Mouse (Mus musculus): Measurements from ENCODE around the gene Tnrc18. TPM values are rescaled to one million over a fixed set of nuclear protein-coding genes. Genes with fewer than 3 reads are reported as not detected.
A peak's percentile ranks its signal among the peaks of the same experiment; 100 is the strongest.

The Tnrc18 gene
- polyA plus RNA-seq, 1 experiment from 2014 or later: 47.4 TPM

GRCm38 (mm10) chr5:142707709-142708108 is 109.8 kb downstream of the Tnrc18 start:
- Histone ChIP-seq H3K9ac (replicated peaks; ENCODE audit: low read length) (no peak overlapping the region), H3K9me3 (ENCODE audit: control insufficient read depth, low read length) (no peaks in the 10 kb centered on the region), H3K4me2 (ENCODE audit: low read length) (no peak overlapping the region), H3K27ac (replicated peaks; ENCODE audit: low read depth, low read length) (no peak overlapping the region), H3K4me1 (ENCODE audit: control insufficient read depth, insufficient read depth, low read length) (peaks cover 15% of the 10 kb centered on the region), H3K4me3 (replicated peaks; ENCODE audit: low read depth, low read length) (no peak overlapping the region), H3K36me3 (ENCODE audit: control insufficient read depth, insufficient read depth, low read length) (peaks cover 53% of the 10 kb centered on the region), H3K27me3 (ENCODE audit: control insufficient read depth, insufficient read depth, low read length) (no peaks in the 10 kb centered on the region)
- DNase-seq (no peak), ATAC-seq (ENCODE audit: low FRiP score, low TSS enrichment) (no peak)
- WGBS: 93% methylated on average over 5 of the region's 5 CpGs

GRCm38 (mm10) chr5:142703569-142703968 is 113.9 kb downstream of the Tnrc18 start:
- peak overlapping the region; percentile 94 for H3K9ac ChIP-seq (replicated peaks; ENCODE audit: low read length)
- no peaks in the 10 kb centered on the region for H3K27me3 ChIP-seq (ENCODE audit: control insufficient read depth, insufficient read depth, low read length)
- H3K4me1 ChIP-seq (ENCODE audit: control insufficient read depth, insufficient read depth, low read length): peaks cover 15% of the 10 kb centered on the region
- H3K36me3 ChIP-seq (ENCODE audit: control insufficient read depth, insufficient read depth, low read length): peaks cover 18% of the 10 kb centered on the region
- DNase-seq (peak; percentile 67), ATAC-seq (ENCODE audit: low FRiP score, low TSS enrichment) (no peak)
- H3K27ac ChIP-seq (replicated peaks; ENCODE audit: low read depth, low read length): no peak overlapping the region
- no peaks in the 10 kb centered on the region for H3K9me3 ChIP-seq (ENCODE audit: control insufficient read depth, low read length)
- WGBS: 67% methylated on average over 10 of the region's 10 CpGs
- H3K4me3 ChIP-seq (replicated peaks; ENCODE audit: low read depth, low read length): peak overlapping the region; percentile 83
- H3K4me2 ChIP-seq (ENCODE audit: low read length): peak overlapping the region; percentile 90

DNA sequence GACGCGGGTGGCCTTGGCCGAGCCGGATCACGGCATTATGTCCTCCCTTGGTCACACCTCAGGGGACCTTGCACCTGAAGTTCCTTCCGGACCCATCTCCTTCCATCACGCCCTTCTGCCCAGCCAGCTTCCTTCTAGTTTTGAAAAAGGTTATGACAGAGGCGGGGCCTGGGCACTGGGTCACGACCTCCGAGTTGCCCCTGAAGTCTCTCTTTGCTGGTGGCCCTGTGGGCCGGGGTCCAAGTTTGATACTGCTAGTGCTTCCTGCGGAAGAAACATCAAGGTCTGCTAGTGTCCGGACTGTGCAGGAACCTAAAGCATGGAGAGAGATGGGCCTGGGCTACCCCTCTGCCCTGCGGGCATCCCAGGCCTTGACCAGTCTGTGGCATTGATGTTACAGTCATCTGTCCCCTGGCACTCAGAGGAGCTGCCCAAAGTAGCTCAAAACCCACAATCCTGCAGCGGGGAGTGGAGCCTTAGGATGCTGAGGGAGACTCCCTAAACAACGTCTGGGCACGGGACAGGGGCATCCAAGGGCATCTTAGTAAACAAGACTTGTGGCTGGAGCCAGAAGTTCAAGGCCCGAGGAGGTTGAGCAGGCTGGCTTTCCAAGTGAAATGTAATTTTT is 114.8 kb downstream of the Tnrc18 start:
- H3K9me3 ChIP-seq (ENCODE audit: control insufficient read depth, low read length): no peaks in the 10 kb centered on the region
- 19% methylated on average over 18 of the region's 18 CpGs for WGBS
- peak overlapping the region; percentile 94 for H3K9ac ChIP-seq (replicated peaks; ENCODE audit: low read length)
- H3K27me3 ChIP-seq (ENCODE audit: control insufficient read depth, insufficient read depth, low read length): no peaks in the 10 kb centered on the region
- ATAC-seq (ENCODE audit: low FRiP score, low TSS enrichment) (0 out of 2 replicates have a peak, but pooled peaks have one; percentile 7), DNase-seq (no peak)
- peaks cover 8% of the 10 kb centered on the region for H3K36me3 ChIP-seq (ENCODE audit: control insufficient read depth, insufficient read depth, low read length)
- H3K4me3 ChIP-seq (replicated peaks; ENCODE audit: low read depth, low read length): peak overlapping the region; percentile 83
- peak overlapping the region; percentile 90 for H3K4me2 ChIP-seq (ENCODE audit: low read length)
- peaks cover 15% of the 10 kb centered on the region for H3K4me1 ChIP-seq (ENCODE audit: control insufficient read depth, insufficient read depth, low read length)
- peak overlapping the region; percentile 64; the same call in 1 of the 2 replicates for H3K27ac ChIP-seq (replicated peaks; ENCODE audit: low read depth, low read length)

- DNase-seq (peak; percentile 90), ATAC-seq (ENCODE audit: low FRiP score, low TSS enrichment) (peak; percentile 82)
- Histone ChIP-seq H3K27ac (replicated peaks; ENCODE audit: low read depth, low read length) (peak overlapping the region; percentile 64; the same call in 1 of the 2 replicates), H3K9ac (replicated peaks; ENCODE audit: low read length) (peak overlapping the region; percentile 94), H3K4me1 (ENCODE audit: control insufficient read depth, insufficient read depth, low read length) (peaks cover 15% of the 10 kb centered on the region), H3K4me2 (ENCODE audit: low read length) (peak overlapping the region; percentile 90), H3K27me3 (ENCODE audit: control insufficient read depth, insufficient read depth, low read length) (no peaks in the 10 kb centered on the region), H3K9me3 (ENCODE audit: control insufficient read depth, low read length) (no peaks in the 10 kb centered on the region), H3K4me3 (replicated peaks; ENCODE audit: low read depth, low read length) (peak overlapping the region; percentile 83), H3K36me3 (ENCODE audit: control insufficient read depth, insufficient read depth, low read length) (peaks cover 8% of the 10 kb centered on the region; the same call in 1 of the 2 replicates)
- WGBS: under 1% methylated on average over 69 of the region's 72 CpGs
Observed at GRCm38 (mm10) chr5:142701651-142702510, 115.6 kb downstream of the Tnrc18 start.

DNA sequence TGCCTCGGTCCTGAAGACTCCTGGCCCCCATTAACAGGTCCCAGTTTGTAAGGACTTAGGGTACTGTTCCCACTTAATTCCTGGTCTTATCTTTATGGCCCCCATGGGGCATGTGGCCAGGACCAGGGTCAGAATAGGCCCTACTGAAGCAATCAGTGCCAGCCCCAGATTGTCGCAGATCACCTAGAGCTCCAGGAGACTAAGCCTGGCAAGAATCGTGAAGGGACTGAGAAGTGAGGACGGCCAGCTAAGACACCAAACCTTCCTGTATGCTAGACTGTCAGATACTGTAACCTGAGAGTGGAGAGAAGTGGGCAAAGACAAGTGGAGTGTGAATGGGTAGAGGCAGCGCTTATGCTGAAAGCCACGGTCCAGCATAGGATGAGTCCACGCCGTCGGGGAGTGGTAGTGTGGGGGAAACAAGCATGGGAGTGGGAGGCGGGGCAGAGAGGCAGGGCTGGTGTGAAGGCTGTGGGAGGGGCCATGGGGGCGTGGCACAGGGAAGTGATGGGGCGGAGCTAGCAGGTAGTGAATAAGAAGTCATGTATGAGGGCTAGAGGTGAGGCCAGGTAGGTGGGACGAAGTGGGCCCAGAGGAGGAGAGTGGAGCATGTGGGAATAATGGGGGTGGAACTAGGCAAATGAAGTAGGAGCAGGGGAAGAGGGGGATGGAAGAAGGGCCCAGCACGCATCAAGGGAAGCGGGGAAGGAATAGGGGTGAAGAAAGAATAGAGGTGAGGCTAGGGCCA is 116.4 kb downstream of the Tnrc18 start:
- ATAC-seq (ENCODE audit: low FRiP score, low TSS enrichment) (peak; percentile 3; the same call in 1 of the 2 replicates), DNase-seq (no peak)
- WGBS: 12% methylated on average over 15 of the region's 15 CpGs

DNA sequence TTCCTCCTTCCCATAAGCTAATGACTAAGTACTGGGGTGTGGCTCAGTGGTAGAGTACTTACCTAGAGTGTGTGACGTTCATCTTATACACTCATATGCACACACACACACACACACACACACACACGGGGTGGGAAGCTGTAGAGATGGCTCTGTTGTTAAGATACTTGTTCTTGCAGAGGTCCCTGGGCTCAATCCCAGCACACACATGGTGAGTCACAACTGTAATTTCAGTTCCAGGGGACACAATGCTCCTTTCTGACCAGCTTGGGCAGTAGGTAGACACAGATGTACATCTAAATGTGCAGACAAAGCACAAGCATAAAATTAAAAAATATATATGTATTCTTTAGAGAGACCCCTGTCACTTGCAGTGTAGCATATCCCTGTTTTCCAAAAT is 119.7 kb downstream of the Tnrc18 start:
- H3K27ac ChIP-seq (replicated peaks; ENCODE audit: low read depth, low read length): no peak overlapping the region
- no peaks in the 10 kb centered on the region for H3K9me3 ChIP-seq (ENCODE audit: control insufficient read depth, low read length)
- no peak overlapping the region for H3K9ac ChIP-seq (replicated peaks; ENCODE audit: low read length)
- DNase-seq: no peak
- WGBS: 57% methylated on average over 2 of the region's 2 CpGs
- no peaks in the 10 kb centered on the region for H3K27me3 ChIP-seq (ENCODE audit: control insufficient read depth, insufficient read depth, low read length)
- H3K4me1 ChIP-seq (ENCODE audit: control insufficient read depth, insufficient read depth, low read length): peaks cover 17% of the 10 kb centered on the region
- no peak for ATAC-seq (ENCODE audit: low FRiP score, low TSS enrichment)
- H3K36me3 ChIP-seq (ENCODE audit: control insufficient read depth, insufficient read depth, low read length): no peaks in the 10 kb centered on the region
- no peak overlapping the region for H3K4me3 ChIP-seq (replicated peaks; ENCODE audit: low read depth, low read length)
- no peak overlapping the region for H3K4me2 ChIP-seq (ENCODE audit: low read length)

More for the DNA sequence above, 116.4 kb downstream of the Tnrc18 start:
- H3K27ac ChIP-seq (replicated peaks; ENCODE audit: low read depth, low read length): no peak overlapping the region
- peaks cover 8% of the 10 kb centered on the region; the same call in 1 of the 2 replicates for H3K36me3 ChIP-seq (ENCODE audit: control insufficient read depth, insufficient read depth, low read length)
- H3K4me3 ChIP-seq (replicated peaks; ENCODE audit: low read depth, low read length): peak overlapping the region; percentile 83; the same call in 1 of the 2 replicates
- no peak overlapping the region for H3K9ac ChIP-seq (replicated peaks; ENCODE audit: low read length)
- H3K9me3 ChIP-seq (ENCODE audit: control insufficient read depth, low read length): no peaks in the 10 kb centered on the region
- H3K27me3 ChIP-seq (ENCODE audit: control insufficient read depth, insufficient read depth, low read length): no peaks in the 10 kb centered on the region
- H3K4me1 ChIP-seq (ENCODE audit: control insufficient read depth, insufficient read depth, low read length): peaks cover 15% of the 10 kb centered on the region
- peak overlapping the region; percentile 90 for H3K4me2 ChIP-seq (ENCODE audit: low read length)

GRCm38 (mm10) chr5:142696865-142697264 is 120.6 kb downstream of the Tnrc18 start:
- Histone ChIP-seq H3K4me1 (ENCODE audit: control insufficient read depth, insufficient read depth, low read length) (peaks cover 17% of the 10 kb centered on the region), H3K27ac (replicated peaks; ENCODE audit: low read depth, low read length) (no peak overlapping the region), H3K4me3 (replicated peaks; ENCODE audit: low read depth, low read length) (no peak overlapping the region), H3K27me3 (ENCODE audit: control insufficient read depth, insufficient read depth, low read length) (no peaks in the 10 kb centered on the region), H3K36me3 (ENCODE audit: control insufficient read depth, insufficient read depth, low read length) (no peaks in the 10 kb centered on the region), H3K9me3 (ENCODE audit: control insufficient read depth, low read length) (no peaks in the 10 kb centered on the region), H3K9ac (replicated peaks; ENCODE audit: low read length) (no peak overlapping the region), H3K4me2 (ENCODE audit: low read length) (no peak overlapping the region)
- DNase-seq (no peak), ATAC-seq (ENCODE audit: low FRiP score, low TSS enrichment) (no peak)
- WGBS: 90% methylated on average over 6 of the region's 6 CpGs

DNA sequence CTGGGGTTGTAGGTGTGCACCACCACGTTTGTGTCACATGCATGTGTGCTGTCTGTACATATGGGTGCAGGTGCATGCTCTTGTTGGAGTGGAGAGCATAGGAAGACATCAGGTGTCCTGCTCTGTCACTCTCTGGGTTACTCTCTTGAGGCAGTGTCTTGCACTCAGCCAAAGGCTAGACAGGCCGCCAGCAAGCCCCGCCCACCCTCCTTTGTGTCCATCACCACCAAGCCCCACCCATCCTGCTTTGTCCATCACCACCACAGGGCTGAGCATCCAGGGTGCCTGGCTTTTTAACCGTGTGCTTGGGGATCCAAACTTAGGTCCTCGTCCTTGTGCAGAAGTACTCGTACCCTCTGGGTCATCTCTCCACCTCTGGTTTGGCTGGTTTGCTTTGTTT is 121.2 kb downstream of the Tnrc18 start:
- no peak overlapping the region for H3K9ac ChIP-seq (replicated peaks; ENCODE audit: low read length)
- no peaks in the 10 kb centered on the region for H3K27me3 ChIP-seq (ENCODE audit: control insufficient read depth, insufficient read depth, low read length)
- no peaks in the 10 kb centered on the region for H3K36me3 ChIP-seq (ENCODE audit: control insufficient read depth, insufficient read depth, low read length)
- DNase-seq (no peak), ATAC-seq (ENCODE audit: low FRiP score, low TSS enrichment) (no peak)
- H3K9me3 ChIP-seq (ENCODE audit: control insufficient read depth, low read length): no peaks in the 10 kb centered on the region
- H3K27ac ChIP-seq (replicated peaks; ENCODE audit: low read depth, low read length): no peak overlapping the region
- 27% methylated on average over 6 of the region's 6 CpGs for WGBS
- peaks cover 17% of the 10 kb centered on the region for H3K4me1 ChIP-seq (ENCODE audit: control insufficient read depth, insufficient read depth, low read length)
- H3K4me3 ChIP-seq (replicated peaks; ENCODE audit: low read depth, low read length): no peak overlapping the region
- no peak overlapping the region for H3K4me2 ChIP-seq (ENCODE audit: low read length)
